In the genomic region with DNA sequence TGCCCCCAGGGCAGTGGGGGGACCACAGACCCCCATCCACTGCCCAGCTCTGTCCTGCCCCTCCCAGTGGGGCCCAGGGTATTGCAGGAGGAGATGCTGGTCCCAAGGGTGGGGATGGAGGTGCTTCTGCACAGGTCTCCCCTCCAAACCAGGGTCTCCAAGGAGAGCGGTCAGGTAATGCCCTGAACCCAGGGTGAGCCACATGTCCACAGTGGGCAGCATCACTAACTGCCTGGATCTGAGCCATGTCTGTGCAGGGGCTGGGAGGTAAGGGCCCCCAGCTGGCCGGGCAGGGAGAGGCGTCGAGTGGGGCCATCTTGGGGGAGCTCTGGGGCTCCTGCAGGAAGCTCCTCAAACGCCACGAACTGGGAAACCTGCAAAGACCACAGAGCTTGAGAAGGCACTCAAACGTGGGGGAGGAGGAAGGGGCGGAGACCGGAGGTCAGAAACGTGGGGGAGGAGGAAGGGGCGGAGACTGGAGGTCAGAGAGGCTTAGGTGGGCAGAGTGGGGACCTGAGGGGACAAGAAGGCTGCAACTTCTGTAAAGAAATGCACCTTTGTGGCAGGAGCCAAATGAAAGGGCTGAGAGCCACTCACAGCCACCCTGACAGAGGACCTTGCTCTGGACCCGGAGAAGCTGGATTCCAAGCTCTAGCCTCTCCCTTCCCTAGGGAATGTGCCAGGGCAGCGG, we compare ENCODE assay signal across 9 mouse cellular contexts. TPM values are rescaled to one million over a fixed set of nuclear protein-coding genes. Genes with fewer than 3 reads are reported as not detected.
DNase-seq lines count a peak whose midpoint lies in the region; ATAC-seq lines count a peak whose summit lies in the region.
"Had no signal": no experiment of that assay in that cellular context is flagged by ENCODE, and none has a peak within 500 bp of the region (broad histone marks: within the 10 kb centered on the region; RNA-seq: fewer than 3 reads in every experiment).

No protein-coding gene starts in this region.

- peak; percentile 68 to 81 for ATAC-seq in hematopoietic stem cell, adult 5-6 weeks (replicated peaks in 1 of 2; ENCODE audit: insufficient read depth in 1 of 2, low FRiP score in 2 of 2, low TSS enrichment in 1 of 2, low read depth in 1 of 2, poor library complexity in 2 of 2, severe bottlenecking in 2 of 2)

- DNase-seq in kidney, postnatal 4 days, result peak; percentile 59 to 78
- no peak for DNase-seq in kidney, adult 9 months
- peak; percentile 73 for DNase-seq in ZHBTc4 (ENCODE audit: low read depth, low spot score)
- DNase-seq in retina, embryonic 14.5 days (ENCODE audit: low spot score), result peak; percentile 29
- no peak for DNase-seq in layer of hippocampus, adult 9-11 months
- DNase-seq in frontal cortex, adult 2 months (ENCODE audit: extremely low spot score in 1 of 2, low spot score in 1 of 2), result no peak
- no peak for DNase-seq in right cerebral cortex, postnatal 36 days (ENCODE audit: low spot score in 2 of 2)
- DNase-seq: cerebellum, adult 18-20 months had no signal

RNA-seq across cellular contexts. Expression of a gene that starts 31.5 kb away (rescaled TPM):
- total RNA-seq in hematopoietic stem cell, adult 5-6 weeks (2017), result 2.6 and 4.8 TPM in 2 replicates
- polyA plus RNA-seq in frontal cortex, adult 2 months (2012; rRNA removed), result 65.0 and 65.8 TPM in 2 replicates

RNA-seq across cellular contexts. Expression of a gene that starts 44.7 kb away (rescaled TPM):
- total RNA-seq in hematopoietic stem cell, adult 5-6 weeks (2017), result not detected in 2 replicates
- polyA plus RNA-seq in frontal cortex, adult 2 months (2012; rRNA removed), result 10.1 and 10.7 TPM in 2 replicates

Comparison
In these comparisons a context has a peak if more than half of its experiments do, and no peak if none do; other contexts are left out.
1. DNase-seq: peak in kidney, postnatal 4 days (2 of 2), ZHBTc4 (single experiment) and retina, embryonic 14.5 days (single experiment); none in kidney, adult 9 months (single experiment), layer of hippocampus, adult 9-11 months (single experiment), frontal cortex, adult 2 months (0 of 2) and right cerebral cortex, postnatal 36 days (0 of 2).